Mouse (Mus musculus) G1E (cell line): ENCODE measurements at regions not wholly inside any gene's neighbourhood (a gene's known extent, or its start where the extent isn't known, plus 50 kb on each side); places are given as distances from the start of the nearest gene placed in this dataset.

Source experiments
- CTCF ChIP-seq: IDR thresholded peaks from 2 replicates; pipeline ENCODE4 v1.5.1; 2012; ENCODE audit warnings: low read depth, low read length, inconsistent platforms, mixed read lengths
- GATA1 ChIP-seq: IDR thresholded peaks from 2 replicates; pipeline ENCODE4 v1.6.1; 2012; ENCODE audit warnings: borderline replicate concordance, low read length, inconsistent platforms, mixed read lengths
- POLR2AphosphoS5 ChIP-seq: IDR thresholded peaks from 2 replicates; pipeline ENCODE4 v1.6.1; 2012; ENCODE audit warnings: low read depth, low read length, inconsistent platforms; ENCODE audit not compliant: insufficient replicate concordance
- TAL1 ChIP-seq: conservative IDR thresholded peaks from 2 replicates; pipeline ENCODE4 v1.6.1; 2012; ENCODE audit warnings: low read depth, low read length, inconsistent platforms, mixed read lengths

DNA sequence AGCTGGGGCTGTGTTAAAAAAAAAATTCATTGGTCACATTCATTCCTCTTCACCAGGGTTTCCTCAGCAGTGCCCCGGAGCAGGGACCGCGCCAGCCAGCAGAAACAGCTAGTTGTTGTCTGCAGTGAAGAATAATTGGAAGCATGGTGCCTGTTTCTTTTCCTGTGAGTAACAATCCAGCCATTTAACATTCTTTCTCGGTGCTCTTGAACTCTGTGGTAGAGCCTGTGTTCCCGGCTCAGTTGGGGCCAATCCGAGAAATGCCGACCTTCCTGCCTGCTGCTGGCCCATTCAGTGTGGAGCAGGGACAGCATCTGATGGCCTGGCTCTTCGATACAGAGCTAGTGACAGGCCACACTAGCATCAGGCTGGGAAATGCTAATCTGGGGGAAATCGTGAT lies 120.7 kb upstream of the Mkln1 start:
- no peak for TF ChIP-seq POLR2AphosphoS5
- TF ChIP-seq CTCF: no peak
- TF ChIP-seq GATA1: no peak
- TF ChIP-seq TAL1: no peak
